Mouse (Mus musculus) liver, postnatal 0 days (tissue): Measurements from ENCODE around the gene Vmn1r47.

ENCODE experiments used
- CTCF ChIP-seq: sonication (generic); IDR thresholded peaks from 2 replicates; pipeline ENCODE4 v1.5.1; 2016; ENCODE audit warnings: antibody characterized with exemption, low read depth
- EP300 ChIP-seq: IDR thresholded peaks from 2 replicates; pipeline ENCODE4 v1.6.1; 2016; ENCODE audit warnings: antibody characterized with exemption, low read depth, mild to moderate bottlenecking

DNA sequence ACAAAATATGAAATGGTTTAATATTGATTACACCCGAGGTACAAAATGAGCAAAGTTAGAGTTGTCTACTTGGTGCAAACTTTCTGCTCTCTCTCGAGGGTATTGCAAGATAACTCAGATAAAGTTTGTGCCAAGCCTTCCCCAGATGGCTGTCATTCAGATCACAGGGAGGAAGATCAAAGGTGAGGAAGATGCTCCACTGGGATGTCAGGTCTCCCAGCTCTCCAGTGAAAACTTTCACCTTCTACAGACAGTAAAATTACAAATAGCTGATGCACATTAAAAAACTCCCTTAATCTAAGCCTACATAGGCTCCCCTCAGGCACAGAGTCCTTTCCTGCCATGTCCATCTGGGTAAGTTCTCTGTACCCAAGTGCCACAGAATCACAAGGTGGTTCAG is 46.9 kb upstream of the Vmn1r47 start, which contains the start of gene Vmn1r46:
- TF ChIP-seq CTCF (no peak), EP300 (no peak)
